Mouse (Mus musculus): Measurements from ENCODE around the gene Uqcc1.

Uqcc1 gene

GRCm38 (mm10) chr2:155929531-155930442 lies at the start of gene Uqcc1:
Uqcc1 (minus strand) TSS chr2:155930310.
- peak; percentile 73 to 81 for DNase-seq (ENCODE audit: low read depth in 1 of 2, low spot score in 2 of 2)

DNA sequence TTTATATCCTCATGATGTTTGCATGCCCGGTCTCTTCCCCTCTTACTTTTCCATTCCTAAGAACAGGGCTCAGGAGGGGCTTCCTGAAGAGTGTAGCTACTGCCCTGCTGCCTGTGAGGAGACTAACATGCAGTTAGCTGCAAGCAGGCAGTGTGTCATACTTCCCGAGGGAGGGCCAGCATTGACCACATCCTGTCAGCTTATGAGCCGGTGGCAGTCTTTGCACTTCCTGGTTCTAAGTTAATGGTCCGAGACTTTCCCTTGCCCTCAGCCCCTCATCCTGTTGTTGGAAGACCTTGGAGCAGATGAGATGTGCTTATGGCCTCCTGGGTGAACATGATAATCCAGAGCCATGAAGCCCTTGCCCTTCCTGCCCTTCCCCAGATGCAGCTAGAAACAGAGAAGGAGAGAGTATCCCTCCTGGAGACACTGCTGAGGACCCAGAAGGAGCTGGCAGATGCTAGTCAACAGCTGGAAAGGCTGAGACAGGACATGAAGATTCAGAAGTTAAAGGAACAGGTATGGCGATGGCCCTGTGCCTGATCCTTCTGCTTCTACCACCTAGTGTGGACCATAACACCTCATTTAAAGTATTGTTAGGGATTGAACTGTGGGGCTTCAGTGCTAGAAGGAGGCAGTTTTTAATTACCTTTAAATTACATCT lies 49.4 kb upstream of the Uqcc1 start:
- DNase-seq (ENCODE audit: low read depth in 1 of 2, low spot score in 2 of 2) = peak; percentile 34 to 60

DNA sequence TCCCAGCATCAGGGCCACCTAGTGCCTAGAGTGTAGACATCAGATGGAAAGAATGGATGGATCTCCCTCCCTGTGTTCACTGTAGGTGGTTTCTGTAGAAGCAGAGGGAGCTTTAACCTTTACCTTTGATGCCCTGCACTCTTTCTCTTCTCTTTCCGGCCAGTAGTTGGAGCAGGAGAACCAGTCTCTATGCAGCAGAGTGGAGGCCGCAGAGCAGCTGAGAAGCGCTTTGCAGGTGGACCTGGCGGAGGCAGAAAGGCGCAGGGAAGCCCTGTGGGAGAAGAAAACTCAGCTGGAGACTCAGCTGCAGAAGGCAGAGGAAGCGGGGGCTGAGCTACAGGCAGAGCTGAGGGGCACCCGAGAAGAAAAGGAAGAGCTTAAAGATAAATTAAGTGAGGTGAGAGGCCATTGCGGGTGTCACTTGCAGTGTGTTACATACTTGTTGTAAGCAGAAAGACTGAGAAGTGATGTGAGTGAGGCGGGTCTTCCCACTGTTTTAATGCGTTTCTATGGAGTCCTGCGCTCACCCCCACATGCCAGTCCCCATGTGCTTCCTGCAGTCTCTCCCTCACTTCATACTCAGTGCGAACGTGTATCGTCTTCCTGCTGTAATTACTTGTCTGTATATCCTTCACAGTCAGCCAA lies 44.1 kb upstream of the Uqcc1 start:
- no peak for DNase-seq (ENCODE audit: low read depth in 1 of 2, low spot score in 2 of 2)

GRCm38 (mm10) chr2:155973348-155973747 lies 43.2 kb upstream of the Uqcc1 start:
- no peak for DNase-seq (ENCODE audit: low read depth in 1 of 2, low spot score in 2 of 2)

DNA sequence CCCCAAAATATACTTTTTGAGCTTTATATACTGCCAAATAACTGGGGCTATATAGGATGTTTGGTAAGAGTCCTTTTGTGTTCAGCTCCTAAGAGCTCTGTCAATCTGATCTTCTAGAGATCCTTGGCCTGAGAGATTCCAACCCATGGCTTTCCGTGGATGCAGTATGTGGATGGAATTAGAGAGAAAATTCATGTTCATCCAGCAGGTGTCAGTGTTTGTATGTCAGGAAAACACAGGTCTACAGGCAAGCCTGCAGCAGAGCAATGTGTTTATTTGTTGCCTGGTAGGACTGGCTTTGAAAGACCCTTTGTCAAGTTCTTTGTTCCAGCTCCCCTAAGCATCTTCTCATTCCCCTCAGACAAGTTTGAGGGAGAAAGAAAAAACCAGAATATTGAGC lies 32.9 kb upstream of the Uqcc1 start:
- no peak for DNase-seq (ENCODE audit: low read depth in 1 of 2, low spot score in 2 of 2)

GRCm38 (mm10) chr2:155961862-155962261 lies 31.8 kb upstream of the Uqcc1 start:
- DNase-seq (ENCODE audit: low read depth in 1 of 2, low spot score in 2 of 2) = no peak

DNA sequence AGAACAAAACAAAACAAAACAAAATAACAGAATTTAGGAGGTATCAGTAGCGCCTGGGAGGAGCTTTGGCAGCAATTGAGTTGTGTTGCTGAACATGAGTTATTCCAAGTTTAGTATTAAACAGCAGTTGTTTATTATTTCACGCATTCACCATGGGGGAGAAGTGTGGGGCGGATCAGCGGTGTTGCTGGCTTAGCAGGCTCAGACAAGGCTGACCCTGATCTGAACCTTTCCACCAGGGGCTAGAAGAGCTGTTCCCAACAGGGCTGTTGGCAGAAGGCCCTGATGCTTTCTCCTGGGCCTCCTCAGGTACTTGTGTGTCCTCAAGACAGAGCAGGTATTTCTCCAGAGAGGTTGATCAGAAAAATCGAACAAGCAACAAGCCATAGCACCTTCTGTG lies 29.9 kb upstream of the Uqcc1 start:
- no peak for DNase-seq (ENCODE audit: low read depth in 1 of 2, low spot score in 2 of 2)

GRCm38 (mm10) chr2:155956134-155957059 lies 26.3 kb upstream of the Uqcc1 start, which contains the start of gene Cep250:
Cep250 (plus strand) TSS chr2:155956458.
- DNase-seq (ENCODE audit: low read depth in 1 of 2, low spot score in 2 of 2) = peak; percentile 78 to 87

DNA sequence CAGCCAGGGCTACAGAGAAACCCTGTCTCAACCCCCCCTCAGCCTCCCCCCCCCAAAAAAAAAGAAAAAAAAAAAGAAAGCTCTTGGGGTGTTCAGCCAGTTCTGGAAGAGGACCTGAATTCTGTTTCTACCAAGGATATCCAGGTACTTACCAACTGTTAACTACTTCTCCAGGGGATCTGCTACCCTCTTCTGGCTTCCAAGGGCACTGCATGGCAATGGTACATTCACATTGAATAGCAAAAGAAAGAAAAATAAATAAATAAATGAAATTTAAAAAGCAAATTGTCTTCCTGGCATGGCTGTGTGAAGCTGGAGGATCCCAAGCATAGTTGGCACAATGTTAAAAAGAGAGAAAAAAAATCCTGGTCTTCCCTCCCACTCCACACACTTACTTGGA lies 21.9 kb upstream of the Uqcc1 start:
- no peak for DNase-seq (ENCODE audit: low read depth in 1 of 2, low spot score in 2 of 2)

DNA sequence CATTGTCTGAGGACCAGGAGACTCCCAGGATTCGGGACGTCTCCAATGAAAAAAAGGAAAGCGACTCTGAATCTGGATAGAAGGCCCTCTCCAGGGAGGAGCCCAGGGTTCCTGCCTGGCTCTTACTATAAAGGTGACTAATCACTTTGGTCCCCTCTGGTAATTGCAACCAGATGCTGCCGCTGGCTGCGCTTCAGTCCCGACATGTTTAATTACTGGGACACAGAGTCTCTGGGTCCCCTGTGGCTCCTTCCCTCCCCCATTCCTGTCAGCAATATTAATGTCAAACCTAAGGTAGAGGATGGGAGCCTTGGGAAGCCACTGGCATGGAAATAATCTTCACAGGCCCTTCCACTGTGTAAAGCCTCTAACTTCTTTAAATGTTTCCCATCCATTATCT lies 19.3 kb upstream of the Uqcc1 start:
- DNase-seq (ENCODE audit: low read depth in 1 of 2, low spot score in 2 of 2) = no peak

DNA sequence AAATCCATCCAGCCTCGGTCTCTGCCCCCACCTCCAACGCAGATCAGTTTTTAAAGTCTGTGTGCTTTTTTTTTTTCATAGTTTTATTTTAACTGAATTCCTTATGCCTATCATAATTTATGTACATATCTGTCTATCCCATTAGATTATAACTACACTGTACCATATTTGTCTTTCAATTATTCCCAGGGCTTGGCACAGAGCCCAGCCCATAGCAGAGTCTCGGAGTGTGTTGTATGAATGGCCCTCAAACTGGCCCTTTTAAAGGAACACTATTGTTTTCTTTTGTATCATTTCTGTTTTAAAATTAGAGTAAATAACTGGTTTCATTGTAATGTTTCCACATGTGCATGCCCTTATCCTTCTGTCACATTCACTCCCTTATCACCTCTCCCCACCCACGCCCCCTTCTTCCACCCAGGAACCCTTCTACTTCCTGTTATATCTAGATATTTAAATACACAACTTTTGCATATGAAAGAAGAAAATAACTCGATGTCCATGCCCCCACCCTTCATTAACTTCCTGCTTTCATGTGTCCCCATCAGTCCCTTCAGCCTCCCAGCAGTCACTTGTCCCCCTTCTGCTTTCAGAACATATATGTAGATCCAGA lies 17.4 kb upstream of the Uqcc1 start:
- no peak for DNase-seq (ENCODE audit: low read depth in 1 of 2, low spot score in 2 of 2)

- DNase-seq (ENCODE audit: low read depth in 1 of 2, low spot score in 2 of 2) = no peak
Measured at GRCm38 (mm10) chr2:155946499-155946898, 16.4 kb upstream of the Uqcc1 start.

DNA sequence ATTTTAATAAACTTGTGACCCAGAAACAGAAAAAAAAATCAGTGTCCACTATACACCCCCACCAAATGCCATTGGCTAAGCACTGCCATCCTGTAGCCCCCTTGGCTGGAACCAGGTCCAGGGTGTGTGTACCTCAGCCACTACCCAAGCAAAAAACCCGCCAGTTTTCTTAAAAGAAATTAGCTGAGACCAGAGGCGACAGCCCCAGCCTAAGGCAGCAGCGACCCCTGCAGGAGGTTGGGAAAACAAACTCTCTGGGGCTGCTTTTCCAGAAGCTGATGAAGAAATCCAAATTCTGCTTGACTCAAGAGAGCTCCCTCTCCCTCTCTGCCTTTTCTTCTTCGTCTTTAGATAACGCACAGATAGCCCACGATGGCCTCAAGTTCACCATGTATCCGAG lies 16.0 kb upstream of the Uqcc1 start:
- DNase-seq (ENCODE audit: low read depth in 1 of 2, low spot score in 2 of 2) = peak; percentile 24 to 50

- DNase-seq (ENCODE audit: low read depth in 1 of 2, low spot score in 2 of 2) = no peak
Measured at GRCm38 (mm10) chr2:155945580-155945979, 15.5 kb upstream of the Uqcc1 start.

DNA sequence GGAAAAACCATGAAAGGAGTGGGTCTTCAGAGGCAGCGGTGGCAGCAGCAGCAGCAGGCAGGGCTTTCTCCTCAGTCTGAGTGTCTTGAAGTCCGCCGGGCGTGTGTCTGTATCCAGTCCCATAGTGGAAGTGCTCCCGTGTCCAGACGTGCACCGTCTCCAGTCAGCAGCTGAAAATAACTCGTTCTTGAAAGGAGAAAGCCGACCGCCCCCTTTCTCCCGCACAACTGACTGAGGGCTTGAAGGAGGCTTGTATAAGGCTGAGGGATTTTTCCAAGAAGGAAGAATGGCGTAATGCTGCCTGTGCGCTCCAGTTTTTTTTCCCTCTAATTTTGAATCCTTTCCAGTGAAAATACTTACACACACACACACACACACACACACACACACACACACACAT lies 15.0 kb upstream of the Uqcc1 start, which contains the start of gene Gdf5:
Gdf5 (minus strand) TSS at position 244 of the 400 bp plus-strand sequence.
- DNase-seq (ENCODE audit: low read depth in 1 of 2, low spot score in 2 of 2) = no peak

DNA sequence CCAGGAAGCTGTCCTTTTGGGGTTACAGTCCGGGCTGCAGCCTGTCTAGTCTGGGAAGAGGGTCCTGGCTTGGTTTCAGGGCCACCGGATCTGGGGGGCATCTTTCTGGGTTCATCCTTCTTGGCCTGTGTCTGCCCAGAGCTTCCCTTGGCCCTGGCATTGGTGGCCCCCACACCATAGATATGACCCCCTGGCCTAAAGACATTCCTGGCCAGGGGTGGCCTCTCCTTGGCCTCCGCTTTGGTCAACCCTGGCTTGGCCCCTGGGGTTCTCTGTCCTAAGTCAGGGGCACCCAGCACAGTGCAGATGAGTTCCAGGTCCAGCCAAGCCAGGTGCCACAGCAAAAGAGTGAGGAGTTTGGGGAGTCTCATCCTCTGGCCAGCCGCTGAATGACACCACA lies 14.6 kb upstream of the Uqcc1 start:
- no peak for DNase-seq (ENCODE audit: low read depth in 1 of 2, low spot score in 2 of 2)

GRCm38 (mm10) chr2:155943463-155943862 lies 13.4 kb upstream of the Uqcc1 start:
- no peak for DNase-seq (ENCODE audit: low read depth in 1 of 2, low spot score in 2 of 2)

- DNase-seq (ENCODE audit: low read depth in 1 of 2, low spot score in 2 of 2) = no peak
Measured at GRCm38 (mm10) chr2:155941697-155942442, 11.8 kb upstream of the Uqcc1 start.

DNA sequence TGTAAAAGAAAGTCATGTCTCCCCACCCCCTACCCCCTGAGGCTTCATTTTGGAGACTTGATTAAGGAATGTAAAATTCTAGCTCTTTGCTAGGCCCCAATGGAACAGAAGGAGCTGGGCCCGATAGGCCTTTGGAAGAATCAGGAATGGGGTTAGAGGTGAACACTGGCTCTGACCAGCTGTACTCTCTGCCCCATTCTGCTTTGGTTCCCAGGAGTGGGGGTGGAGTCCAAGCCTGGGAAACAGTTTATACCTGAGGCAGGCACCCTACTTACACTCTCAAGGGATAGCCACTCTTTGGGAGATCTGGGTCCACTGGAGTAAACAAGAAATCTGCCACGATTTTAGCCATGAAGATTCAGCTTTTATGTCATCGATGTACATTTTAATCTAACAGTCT lies 10.6 kb upstream of the Uqcc1 start, which contains the start of gene Gm15557:
Gm15557 (plus strand) TSS at position 48 of the 400 bp plus-strand sequence.
- DNase-seq (ENCODE audit: low read depth in 1 of 2, low spot score in 2 of 2) = no peak
